Mouse (Mus musculus) frontal cortex, postnatal 14 days (tissue): ENCODE results near the gene Fign.
A peak's percentile ranks its signal among the peaks of the same experiment; 100 is the strongest.

ENCODE experiments used
- DNase-seq, 2 experiments: peaks; one replicate each; pipeline ENCODE4 v3.0.0; 2022; ENCODE audit warnings: low spot score in 2 of 2

Gene Fign

DNA sequence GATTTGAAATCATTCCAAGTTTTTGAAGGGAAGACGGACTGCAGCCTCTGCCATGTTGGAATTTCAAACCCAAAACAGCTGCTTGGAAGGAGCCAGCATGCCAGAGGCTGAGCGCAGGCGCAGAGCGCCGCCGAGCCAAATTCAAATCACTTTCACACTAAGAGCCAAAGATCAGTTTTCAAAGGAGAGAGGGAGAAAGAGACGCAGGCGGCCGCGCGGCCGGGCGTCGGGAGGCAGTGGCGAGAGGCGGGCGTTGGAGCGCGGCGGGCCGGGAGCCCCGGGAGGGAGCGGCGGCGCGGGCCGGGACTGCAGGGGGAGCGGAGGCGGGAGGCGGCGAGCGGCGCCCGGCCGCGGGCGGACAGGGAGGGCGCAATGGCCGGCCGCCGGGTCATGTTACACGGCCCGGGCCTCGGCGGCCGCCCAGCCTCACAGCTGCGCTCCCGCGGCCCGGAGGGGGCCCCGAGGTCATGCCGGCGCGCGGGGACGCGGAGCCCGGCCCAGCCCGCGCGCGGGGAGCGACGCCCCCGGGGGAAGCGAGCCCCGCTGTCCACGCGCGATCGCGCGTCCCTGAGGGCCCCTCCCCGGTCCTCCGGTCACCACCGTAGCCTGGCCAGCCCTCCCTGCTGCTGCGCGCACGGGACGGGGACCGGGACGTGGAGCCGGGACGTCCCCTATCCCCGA lies at the start of gene Fign:
TSS of gene Fign (minus strand) at position 102 of the 681 bp plus-strand sequence.
- peak; percentile 55 to 57 for DNase-seq

GRCm38 (mm10) chr2:64133597-64133996 lies 35.8 kb upstream of the Fign start:
- no peak for DNase-seq

DNA sequence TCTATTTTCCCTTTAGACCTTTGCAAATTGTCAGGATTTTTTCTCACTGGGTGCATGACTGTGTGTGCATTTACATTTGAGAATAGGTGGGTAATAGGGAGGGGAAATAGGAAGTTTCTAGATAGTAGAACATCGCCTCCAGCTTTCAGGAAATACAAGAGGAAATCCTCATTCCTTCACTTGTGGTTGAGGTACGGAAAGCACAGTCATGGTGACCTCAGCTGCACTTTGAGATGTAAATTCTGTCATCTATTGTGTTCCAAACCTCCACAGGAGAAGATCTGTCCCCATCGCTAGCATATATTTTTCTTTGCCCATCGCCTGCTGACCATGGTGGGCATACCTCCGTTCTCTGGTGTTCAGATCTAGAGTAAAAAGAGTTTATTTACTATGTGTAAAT lies 22.7 kb upstream of the Fign start:
- DNase-seq, result no peak

GRCm38 (mm10) chr2:64116613-64117012 lies 18.8 kb upstream of the Fign start:
- DNase-seq, result no peak

DNA sequence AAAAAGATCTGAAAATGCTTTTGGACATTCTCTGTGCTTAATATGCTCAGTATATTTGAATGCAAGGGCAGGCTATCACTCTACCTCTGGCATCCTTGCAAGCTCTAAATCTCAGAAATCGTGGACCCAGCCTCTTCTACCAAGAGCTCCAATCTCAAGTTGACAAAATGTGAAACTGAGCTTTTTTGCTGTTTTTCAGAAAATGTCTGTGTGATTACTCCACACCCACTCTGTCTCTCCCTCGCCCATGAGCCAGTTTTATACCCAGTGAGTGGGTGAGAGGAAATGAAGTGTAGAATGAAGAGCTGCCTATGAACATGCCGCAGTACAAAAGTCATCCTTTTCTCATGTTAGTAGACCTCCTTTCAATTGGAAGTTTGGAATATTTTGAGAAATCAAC lies 13.3 kb upstream of the Fign start:
- no peak for DNase-seq

GRCm38 (mm10) chr2:64109860-64110259 lies 12.0 kb upstream of the Fign start:
- no peak for DNase-seq

- DNase-seq, result no peak
Measured at GRCm38 (mm10) chr2:64108040-64108439, 10.2 kb upstream of the Fign start.

GRCm38 (mm10) chr2:64098618-64099320 lies 931 bp upstream of the Fign start:
- DNase-seq, result no peak

DNA sequence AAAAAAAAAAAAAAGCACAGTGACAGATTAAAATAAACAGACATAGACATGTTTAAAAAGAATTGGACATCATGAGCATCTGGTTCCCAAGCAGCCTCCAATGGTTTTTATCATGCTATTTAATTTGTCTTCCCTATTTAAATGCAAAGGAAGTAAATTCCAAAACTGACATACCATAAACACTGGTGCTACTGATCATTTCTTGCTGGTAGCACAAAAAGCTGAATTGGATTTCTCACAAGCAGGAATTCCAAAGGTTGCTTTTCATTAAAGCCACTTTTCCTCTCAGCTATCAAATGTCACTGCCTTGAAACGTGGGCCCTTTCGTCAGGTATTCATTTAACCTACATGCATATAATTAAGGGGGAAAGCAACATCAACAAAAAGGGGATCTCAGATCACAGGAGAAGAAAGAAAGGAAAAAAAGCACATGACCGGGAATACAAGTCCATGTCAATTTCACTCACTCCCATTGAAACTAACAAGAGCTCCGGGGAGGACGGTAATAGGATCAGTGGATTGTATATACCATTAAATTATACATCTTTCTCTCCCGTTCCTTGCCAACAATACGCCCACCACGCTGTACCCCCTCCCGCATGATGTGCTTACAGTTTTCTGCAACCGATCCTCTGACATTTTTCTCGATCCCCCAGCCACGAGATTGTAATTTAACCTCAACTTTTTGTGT lies 972 bp downstream of the Fign start:
- no peak for DNase-seq

DNA sequence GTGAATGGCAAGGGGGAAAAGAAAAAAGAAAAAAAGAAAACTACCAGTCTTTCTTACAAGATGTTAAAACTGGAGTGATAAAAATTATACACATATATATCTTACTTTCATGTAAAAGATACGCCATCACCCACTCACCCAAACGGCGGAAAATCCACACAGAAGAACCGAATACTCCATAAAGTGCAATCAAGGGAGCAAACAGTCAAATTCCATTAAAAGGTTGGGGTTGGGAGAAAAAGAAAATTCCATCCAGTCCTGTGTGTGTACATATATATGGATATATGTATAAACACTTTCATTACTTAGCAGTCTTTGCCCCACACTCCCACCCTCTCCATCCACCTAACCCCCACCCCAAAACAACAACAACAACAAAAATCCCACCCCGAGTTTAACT lies 1.7 kb downstream of the Fign start:
- no peak for DNase-seq

GRCm38 (mm10) chr2:64095561-64095960 lies 2.3 kb downstream of the Fign start:
- no peak for DNase-seq

DNA sequence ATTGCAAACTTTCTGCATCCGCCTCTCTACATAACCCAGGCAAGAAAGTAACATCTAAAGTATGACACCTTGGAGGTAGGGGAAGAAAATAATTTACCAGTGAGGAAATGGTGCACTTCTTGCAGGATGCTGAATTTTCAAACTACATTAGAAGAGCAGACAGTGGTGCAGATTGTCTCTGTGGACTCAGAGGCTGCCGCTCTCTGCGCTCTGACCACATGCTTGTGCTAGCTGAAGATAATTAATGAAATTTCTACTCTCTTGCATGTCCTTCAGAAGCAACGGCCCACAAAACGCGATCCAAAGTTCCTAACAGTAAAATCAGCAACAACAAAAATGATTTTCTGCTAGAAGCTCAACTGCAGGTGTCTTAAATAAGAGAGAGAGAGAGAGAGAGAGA lies 4.8 kb downstream of the Fign start:
- DNase-seq, result no peak

DNA sequence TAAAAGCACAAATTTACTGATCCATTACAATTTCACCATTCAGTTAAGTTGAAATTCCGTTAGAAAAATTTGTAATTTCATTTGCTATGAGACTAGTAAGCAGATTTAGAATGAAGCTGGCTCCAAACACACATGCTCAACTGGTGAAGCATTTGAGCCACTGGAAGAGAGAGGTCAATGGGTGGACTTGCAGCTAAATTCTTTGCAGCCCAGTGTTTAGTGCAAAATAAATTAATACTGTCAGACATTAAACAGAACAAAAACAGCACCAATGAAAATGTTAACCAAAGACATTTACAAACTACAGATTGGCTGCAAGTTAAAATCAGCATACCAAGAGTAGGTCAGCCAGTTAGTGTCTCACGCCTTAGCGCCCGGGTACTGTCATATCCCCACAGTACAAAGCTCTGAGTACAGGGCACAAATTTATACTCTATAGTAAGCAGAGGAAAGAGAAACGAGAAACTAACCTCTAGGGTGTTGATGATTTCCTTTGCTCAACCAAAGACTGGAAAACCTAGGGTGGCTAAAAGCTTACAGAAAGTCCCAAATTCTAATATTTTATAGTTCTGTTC lies 13.9 kb downstream of the Fign start:
- no peak for DNase-seq

DNA sequence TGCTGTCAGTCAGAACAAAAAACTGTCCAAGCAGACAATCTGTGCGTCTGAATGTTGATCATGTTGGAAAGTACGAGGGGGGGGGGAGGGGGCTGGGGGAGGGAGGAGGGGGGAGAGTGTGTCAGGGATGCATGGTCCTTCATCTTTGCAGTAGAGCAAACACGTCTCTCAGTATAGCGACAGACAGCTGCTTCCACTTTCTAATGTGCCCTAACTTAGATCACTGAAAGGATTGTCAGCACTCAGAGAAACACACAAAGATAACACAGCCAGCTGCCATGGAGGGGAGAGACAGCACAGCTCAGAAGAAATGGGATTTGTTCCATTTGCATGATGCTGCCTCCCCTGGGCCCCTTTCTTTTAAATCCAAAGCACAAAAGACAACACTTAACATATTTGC lies 18.1 kb downstream of the Fign start:
- DNase-seq, result no peak

GRCm38 (mm10) chr2:64078551-64078950 lies 19.3 kb downstream of the Fign start:
- DNase-seq, result no peak

DNA sequence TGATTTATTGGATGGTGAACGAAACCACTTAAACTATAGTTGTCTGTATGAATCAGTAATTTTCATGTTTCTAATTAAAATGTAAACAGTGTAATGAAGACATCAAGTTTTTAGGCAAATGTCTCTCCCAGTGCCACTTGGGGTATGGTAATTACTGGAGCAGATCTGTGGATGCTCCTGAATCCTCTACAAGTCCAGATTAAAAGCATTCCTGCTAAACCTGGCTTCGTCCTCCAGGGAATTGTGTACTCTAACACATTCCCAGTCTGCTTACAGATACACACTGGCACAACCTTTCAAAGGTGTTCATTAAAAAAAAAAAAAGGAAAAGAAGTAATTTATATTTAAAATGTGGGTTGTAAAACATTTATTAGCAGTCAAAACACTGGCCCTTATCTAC lies 20.0 kb downstream of the Fign start:
- no peak for DNase-seq

- DNase-seq, result no peak
Measured at GRCm38 (mm10) chr2:64075873-64076272, 22.0 kb downstream of the Fign start.

GRCm38 (mm10) chr2:64074602-64075389 lies 23.0 kb downstream of the Fign start:
- DNase-seq, result no peak

DNA sequence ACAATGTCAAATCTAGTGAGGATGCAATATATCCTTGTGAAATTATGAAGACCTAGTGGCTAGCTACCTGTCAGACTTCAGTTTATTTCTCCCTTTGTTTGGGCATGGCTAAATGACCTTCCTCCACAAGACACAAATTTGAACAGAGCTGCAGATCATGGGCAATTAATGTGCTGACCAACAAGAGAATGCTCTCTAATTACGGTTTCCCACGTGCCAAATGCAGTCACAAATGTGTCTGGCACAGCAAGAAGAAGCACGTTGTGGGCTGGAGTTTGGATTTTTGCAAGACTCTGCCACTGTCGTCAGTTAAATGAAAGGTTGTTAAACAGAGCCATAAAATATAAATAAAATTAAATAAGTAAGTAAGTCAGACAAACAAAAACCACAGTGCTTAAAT lies 25.7 kb downstream of the Fign start:
- DNase-seq, result no peak

DNA sequence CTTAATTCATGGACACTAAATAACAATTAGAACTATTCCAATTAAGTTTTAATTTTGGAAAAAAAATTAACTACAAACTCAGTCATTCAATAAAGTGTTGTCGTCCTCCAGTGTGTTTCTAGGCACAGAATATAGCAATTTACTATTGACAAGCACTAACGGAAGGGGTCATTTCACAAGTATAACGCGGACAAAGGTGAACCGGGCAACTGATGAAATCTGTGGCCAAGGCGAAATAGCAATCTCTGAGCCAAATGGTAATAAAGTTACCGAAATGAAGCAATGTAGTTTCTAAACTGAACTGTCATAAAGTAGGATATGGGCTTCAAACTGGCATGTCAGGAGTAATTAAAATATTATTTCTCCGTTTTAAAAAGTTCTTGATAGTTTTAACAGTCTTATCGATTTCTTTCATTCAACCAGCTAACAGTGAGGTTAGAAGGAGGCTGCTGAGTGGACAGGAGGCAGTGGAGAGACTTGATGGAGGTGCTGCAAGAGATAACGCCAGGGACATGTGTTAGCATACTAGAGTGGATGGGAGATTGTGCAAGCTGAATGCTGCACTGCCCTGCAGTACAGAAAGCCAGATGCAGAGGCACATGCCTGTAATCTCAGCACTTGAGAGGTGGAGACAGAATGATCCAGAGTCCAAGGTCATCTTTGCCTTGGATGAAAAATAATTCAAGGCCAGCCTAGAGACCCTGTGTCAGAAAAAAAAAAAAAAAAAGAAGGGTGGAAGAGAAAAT lies 27.7 kb downstream of the Fign start:
- no peak for DNase-seq

GRCm38 (mm10) chr2:64065511-64065910 lies 32.3 kb downstream of the Fign start:
- DNase-seq, result no peak
